Mouse (Mus musculus) kidney, adult 2 months (tissue): ENCODE data around the gene Mypop.

ENCODE experiments used
- CTCF ChIP-seq: fragments of 200-500 bp; conservative IDR thresholded peaks from 2 replicates; pipeline ENCODE4 v1.5.1; 2011; ENCODE audit warnings: low read depth, mild to moderate bottlenecking, control low read depth, low read length, moderate library complexity, mixed read lengths; ENCODE audit not compliant: insufficient read depth, insufficient read length
- POLR2A ChIP-seq: fragments of 200-500 bp; IDR thresholded peaks from one replicate; pipeline ENCODE4 v1.6.1; 2011; ENCODE audit warnings: low read depth, low read length, control low read depth

DNA sequence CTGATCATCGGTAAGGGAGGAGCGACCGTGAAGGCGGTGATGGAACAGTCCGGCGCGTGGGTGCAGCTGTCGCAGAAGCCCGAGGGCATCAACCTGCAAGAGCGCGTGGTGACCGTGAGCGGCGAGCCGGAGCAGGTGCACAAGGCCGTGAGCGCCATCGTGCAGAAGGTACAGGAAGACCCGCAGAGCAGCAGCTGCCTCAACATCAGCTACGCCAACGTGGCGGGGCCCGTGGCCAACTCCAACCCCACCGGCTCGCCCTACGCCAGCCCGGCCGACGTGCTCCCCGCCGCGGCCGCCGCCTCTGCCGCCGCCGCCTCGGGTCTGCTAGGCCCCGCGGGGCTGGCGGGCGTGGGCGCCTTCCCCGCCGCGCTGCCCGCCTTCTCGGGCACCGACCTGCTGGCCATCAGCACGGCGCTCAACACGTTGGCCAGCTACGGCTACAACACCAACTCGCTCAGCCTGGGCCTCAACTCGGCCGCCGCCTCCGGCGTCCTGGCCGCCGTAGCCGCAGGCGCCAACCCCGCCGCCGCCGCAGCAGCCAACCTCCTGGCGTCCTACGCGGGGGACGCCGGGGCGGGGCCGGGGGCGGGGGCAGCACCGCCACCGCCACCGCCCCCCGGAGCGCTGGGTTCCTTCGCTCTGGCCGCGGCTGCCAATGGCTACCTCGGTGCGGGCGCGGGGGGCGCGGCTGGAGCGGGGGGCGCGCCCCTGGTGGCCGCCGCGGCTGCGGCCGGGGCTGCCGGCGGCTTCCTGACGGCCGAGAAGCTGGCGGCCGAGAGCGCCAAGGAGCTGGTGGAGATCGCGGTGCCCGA, 33.3 kb upstream of the Mypop start:
- TF ChIP-seq CTCF, result no peak
- TF ChIP-seq POLR2A, result no peak
